Mouse (Mus musculus) ovary, adult 18-20 months (tissue): ENCODE measurements at regions not wholly inside any gene's neighbourhood (a gene's known extent, or its start where the extent isn't known, plus 50 kb on each side); places are given as distances from the start of the nearest gene placed in this dataset.
A peak's percentile ranks its signal among the peaks of the same experiment; 100 is the strongest.
"Not testable (repeated sequence)": the region's sequence is repeated elsewhere in the genome, so short reads cannot be mapped to it uniquely, and the experiment has no call there.

Experiments
- DNase-seq: peaks from one replicate; pipeline ENCODE4 v3.0.0; 2022; ENCODE audit warnings: low spot score, mixed read lengths

GRCm38 (mm10) chr10:43671785-43672184, 93.7 kb downstream of the Cd24a start:
- no peak for DNase-seq

- no peak for DNase-seq
These were observed 94.4 kb downstream of the Cd24a start for GRCm38 (mm10) chr10:43672490-43672889.

DNA sequence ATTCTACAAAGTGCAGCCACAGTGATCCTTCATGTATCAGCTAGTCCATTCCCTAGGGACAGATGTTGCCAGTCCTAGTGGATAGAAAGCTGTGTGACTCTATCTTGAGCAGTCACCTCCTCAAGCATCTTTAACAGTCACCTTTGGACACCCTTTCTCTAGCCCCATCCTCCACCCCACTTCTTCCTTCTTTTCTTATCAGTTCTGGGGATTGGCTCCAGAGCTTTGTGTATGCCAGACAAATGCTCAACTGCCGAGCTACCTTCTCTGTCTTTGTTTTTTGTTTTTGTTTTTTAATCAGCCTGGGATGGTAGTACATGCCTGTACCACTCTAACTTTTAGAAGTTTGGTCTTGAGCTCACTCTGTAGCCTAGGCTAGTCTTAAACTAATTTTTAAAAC, 96.7 kb downstream of the Cd24a start:
- DNase-seq: no peak

GRCm38 (mm10) chr10:43675495-43675894, 97.4 kb downstream of the Cd24a start:
- DNase-seq: not testable (repeated sequence)

- no peak for DNase-seq
These were observed 98.2 kb downstream of the Cd24a start for GRCm38 (mm10) chr10:43676289-43676688.

DNA sequence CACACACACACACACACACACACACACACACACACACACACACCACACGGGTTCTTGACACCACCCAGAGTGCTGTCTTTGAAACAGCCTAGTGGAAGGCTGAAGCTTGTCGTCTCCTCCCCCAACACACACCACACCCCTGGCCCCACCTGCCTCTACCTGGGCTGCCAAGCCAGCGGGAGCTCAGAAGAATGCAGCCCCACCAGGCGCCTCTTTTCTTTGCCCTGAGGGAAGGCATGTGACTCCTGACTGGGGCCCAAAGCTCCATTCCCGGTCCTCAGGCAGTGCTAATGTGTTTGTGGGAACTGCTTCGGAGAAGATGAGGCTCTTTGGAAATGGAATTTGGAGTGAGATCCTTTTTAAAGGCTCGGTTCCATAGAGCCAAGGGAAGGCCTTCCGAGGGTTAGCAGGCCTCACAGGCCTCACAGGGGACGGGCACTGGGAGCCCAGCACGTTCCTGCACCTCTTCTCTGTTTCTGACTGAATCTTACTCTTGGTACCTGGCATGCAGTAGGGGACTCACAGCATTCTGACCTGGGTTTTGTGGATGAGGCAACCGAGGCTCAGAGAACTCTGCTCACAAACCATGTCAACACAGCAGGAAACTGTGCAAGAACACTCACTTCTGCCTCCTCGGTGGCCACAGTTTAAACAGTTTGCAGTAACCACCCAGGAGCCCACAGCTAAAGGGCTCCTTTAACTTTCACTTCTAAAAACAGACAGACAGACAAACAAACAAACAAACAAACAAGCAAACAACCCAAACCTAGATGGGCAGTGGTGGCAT, 106.4 kb downstream of the Cd24a start:
- DNase-seq: no peak

DNA sequence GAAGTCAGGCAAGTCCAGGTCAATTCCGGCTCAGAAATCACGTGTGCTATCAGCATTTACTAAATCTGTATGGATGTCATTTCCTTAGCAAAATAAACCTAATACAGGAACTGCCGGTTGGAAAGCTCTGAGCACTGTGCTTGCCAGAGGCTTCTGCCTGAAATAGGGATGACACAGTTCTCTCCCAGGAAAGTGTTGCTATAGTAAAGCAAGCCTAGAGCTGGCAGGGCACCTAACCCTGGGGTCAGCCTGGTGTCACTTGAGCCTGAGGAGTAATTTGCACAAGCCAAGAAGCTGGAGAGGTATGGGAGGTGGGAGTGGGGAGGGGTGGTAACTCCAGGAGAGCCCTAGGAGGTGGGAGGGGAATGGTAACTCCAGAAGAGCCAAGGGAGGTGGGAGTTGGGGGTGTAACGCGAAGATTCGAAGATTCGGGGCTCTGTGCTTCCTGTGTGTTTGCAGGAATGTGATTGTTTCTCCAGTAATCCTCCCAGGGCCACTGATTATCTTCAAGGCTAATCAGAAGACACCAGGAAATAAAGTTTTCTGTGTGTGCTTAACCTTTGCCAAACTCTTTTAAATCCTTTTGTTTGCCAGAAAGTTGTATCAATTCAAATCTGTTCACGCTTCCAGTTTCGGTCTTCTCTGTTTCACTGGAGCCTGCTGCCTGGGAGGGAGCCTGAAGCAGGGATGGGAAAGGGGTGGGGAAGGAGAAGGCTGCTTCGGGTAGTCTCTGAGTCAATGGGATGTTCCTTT, 111.3 kb downstream of the Cd24a start:
- DNase-seq: no peak

- no peak for DNase-seq
These were observed 111.8 kb downstream of the Cd24a start for GRCm38 (mm10) chr10:43689914-43690316.

GRCm38 (mm10) chr10:43693974-43694373, 115.9 kb downstream of the Cd24a start:
- no peak for DNase-seq

GRCm38 (mm10) chr10:43694508-43694907, 116.4 kb downstream of the Cd24a start:
- peak; percentile 30 for DNase-seq

DNA sequence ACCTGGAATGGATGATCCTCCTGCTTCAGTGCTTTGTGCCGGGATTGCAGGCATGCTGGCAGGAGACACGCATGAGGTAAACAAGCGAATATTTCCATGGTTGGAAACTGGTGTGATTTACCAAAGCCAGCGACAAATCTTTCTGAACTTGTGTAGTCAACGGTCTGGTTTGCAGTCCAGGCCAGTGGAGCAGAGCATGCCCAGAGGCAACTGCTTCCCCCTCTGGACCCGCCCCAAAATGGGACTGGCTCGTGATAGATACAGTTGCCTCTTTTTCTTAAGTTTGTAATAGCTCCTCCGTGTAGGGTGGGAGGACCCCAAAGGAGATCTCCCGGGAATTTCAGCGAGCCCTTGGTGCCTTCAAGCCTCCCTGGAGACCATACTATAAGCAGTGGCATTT, 117.4 kb downstream of the Cd24a start:
- DNase-seq: no peak

GRCm38 (mm10) chr10:43697917-43698316, 119.8 kb downstream of the Cd24a start:
- no peak for DNase-seq

GRCm38 (mm10) chr10:43700371-43701289, 122.5 kb downstream of the Cd24a start:
- no peak for DNase-seq

GRCm38 (mm10) chr10:43702895-43703294, 124.8 kb downstream of the Cd24a start:
- no peak for DNase-seq

GRCm38 (mm10) chr10:43706001-43706988, 128.2 kb downstream of the Cd24a start:
- DNase-seq: no peak

DNA sequence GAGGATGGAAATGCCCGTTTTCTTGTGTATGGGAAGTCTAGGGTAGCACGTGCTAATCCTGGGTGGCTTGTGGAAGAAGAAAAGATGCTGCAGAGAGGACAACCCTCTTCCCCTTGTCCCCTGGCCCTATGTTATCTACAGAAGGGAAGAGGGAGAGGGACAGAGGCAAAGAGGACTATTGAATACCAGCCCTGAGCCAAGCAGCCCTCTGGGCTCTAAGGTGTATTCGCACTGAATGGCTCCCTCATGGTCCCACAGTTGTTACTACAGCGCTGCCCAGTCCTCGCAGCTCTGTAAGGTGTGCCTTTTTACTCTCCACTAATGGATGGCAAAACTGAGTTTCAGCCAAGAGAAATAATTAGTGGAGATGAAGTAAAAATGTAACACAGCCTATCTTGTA, 128.9 kb downstream of the Cd24a start:
- DNase-seq: no peak

DNA sequence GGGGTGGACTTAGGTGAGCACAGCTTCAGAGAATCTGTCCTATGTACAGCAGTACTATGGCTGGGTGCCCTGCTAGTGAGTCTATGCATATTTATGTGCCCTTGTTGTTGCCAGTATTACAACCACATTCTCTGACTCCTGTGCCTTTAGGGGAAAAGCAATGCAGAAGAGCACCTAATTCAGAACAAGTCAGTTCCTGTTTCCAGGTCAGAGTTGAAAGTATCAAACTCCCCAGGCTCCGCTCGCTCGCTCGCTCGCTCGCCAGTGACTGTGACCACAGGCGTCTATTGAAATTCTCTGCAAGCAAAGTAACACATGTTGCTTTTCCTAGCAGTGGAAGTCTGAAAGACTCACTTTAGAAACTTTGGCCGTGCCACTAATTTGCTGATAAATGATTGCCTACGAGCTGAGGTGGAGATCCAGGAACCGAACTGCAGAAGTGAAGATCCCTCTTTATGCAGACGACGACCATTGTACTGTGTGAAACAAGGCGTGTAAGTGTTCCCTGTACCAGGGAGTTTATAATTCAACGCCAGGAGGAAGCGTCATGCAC, 129.8 kb downstream of the Cd24a start:
- DNase-seq: no peak

DNA sequence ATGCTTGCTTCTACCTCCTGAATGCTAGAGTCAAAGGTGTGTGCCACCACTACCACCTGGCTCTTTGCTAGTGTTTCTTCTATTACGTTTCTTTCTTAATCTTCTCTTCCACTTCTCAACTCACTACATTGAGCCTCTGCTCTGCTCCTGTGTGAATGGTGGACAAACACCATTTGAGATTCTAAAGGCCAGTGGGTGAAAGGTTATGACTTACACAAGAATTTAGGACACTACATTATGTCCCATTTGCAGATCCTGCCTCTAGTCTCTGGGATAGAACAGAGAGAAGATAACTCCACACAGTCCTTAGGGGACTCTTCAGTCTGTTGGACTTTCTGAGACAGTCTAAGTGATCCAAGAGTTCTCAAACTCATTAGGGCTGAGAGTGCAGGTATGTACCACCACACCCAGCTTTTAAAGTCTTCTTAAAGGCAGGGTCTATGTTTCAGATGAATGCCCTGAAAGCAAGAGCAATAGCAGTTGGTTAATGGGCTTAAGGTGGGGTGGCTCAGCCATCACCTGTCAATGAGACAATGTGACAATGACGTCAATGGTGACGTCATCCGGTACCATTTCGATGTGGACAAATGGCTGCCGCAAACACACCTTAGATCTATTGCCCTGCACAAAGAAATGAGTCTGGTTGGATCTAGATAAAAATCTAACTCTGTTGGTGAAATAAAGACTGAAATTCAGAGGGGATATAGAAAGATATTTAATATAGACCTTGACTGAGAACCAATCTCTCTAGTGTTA, 131.4 kb downstream of the Cd24a start:
- DNase-seq: no peak

- DNase-seq: no peak
These were observed 132.3 kb downstream of the Cd24a start for GRCm38 (mm10) chr10:43710186-43710885.
